Comparison of ENCODE assay signal across 15 mouse cellular contexts in genomic region chr2:143419791-143420190, GRCm38 (mm10).
A peak's percentile ranks its signal among the peaks of the same experiment; 100 is the strongest.
DNase-seq lines count a peak whose midpoint lies in the region; ATAC-seq lines count a peak whose summit lies in the region.
"Had no signal": no experiment of that assay in that cellular context is flagged by ENCODE, and none has a peak within 500 bp of the region (broad histone marks: within the 10 kb centered on the region; RNA-seq: fewer than 3 reads in every experiment).

No protein-coding gene starts in this region.

- intact Hi-C loops in left cerebral cortex, postnatal 4 days (cut with DNase I): no loop called here
- intact Hi-C loops in heart, postnatal 25 days (cut with DNase I): no loop called here

- no peak for ATAC-seq in monocyte, adult 5-6 weeks (replicated peaks; ENCODE audit: insufficient number of reproducible peaks, low FRiP score, low TSS enrichment, poor library complexity, severe bottlenecking)
- ATAC-seq: forebrain, embryonic 14.5 days had no signal

- DNase-seq in left cerebral cortex, postnatal 4 days: peak; percentile 9
- DNase-seq in left cerebral cortex, adult 9 months (ENCODE audit: low spot score in 2 of 2): no peak
- peak; percentile 18 for DNase-seq in cerebellum, adult 11-12 months
- peak; percentile 11 for DNase-seq in cerebellum, adult 8-10 months
- DNase-seq in cerebellum, postnatal 14 days: peak; percentile 5 to 15
- DNase-seq in heart, postnatal 25 days (ENCODE audit: low spot score): no peak
- DNase-seq: adrenal gland, adult 2 months; adrenal gland, postnatal 25 days; embryo, embryonic 11 days; gastrocnemius, postnatal 10 days; heart, adult 18-20 months; heart, postnatal 10 days; kidney, adult 11 months had no signal

Comparison
In these comparisons a context has a peak if more than half of its experiments do, and no peak if none do; other contexts are left out.
1. DNase-seq: peak in left cerebral cortex, postnatal 4 days (single experiment), cerebellum, adult 11-12 months (single experiment), cerebellum, adult 8-10 months (single experiment) and cerebellum, postnatal 14 days (2 of 2); none in left cerebral cortex, adult 9 months (0 of 2) and heart, postnatal 25 days (single experiment).